Mouse (Mus musculus) kidney, postnatal 14 days (tissue): Measurements from ENCODE around the gene Kcnk13.
A peak's percentile ranks its signal among the peaks of the same experiment; 100 is the strongest.
"Not testable (repeated sequence)": the region's sequence is repeated elsewhere in the genome, so short reads cannot be mapped to it uniquely, and the experiment has no call there.

Experiments used
- DNase-seq: peaks from one replicate; pipeline ENCODE4 v3.0.0; 2022; ENCODE audit warnings: mixed read lengths

Gene Kcnk13

DNA sequence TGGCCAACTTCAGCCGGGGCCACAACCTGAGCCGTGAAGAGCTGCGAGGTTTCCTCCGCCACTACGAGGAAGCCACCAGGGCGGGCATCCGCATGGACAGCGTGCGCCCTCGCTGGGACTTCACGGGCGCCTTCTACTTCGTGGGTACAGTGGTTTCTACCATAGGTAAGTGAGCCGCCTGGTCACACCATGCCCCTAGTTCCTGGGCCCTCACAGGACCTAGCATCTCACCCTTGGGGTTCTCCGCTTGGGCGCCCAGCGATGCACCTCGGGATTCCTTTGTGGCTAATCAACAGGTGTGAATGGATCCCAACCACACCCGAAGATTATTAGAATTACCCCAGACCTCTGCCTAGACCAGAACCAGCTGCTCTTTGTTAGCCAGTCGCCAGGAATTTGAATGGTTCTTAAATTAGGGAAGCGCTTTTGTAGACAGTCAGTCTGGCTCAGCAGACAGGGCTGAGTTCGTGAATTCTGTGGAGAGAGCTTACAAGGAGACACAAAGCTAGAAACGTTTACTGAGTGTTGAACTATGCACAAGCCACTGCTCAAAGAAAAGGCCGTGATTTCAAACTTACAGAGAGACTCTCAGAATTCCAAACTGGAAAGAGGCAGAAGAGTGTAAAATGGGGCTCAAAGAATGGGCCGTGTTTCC is 1.9 kb downstream of the Kcnk13 start:
- no peak for DNase-seq

GRCm38 (mm10) chr12:99966881-99967363 is 2.6 kb downstream of the Kcnk13 start:
- no peak for DNase-seq

DNA sequence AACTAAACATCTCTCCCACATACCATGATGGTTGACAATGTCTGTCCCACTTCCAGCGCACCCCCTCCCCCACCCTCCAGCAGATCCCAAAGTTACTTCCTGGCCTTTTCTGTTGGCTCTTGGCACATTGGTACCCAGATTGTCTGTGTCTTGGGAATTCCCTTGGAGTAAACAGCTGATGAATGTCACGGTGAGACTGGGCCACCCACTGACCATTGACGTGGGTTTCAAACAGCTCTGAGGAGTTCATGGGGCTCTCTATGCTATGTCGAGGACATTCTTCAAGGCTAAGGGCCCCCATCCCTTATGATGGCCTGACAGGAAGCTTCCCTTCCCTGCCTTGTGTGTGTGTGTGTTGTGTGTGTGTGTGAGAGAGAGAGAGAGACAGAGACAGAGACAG is 5.6 kb downstream of the Kcnk13 start:
- no peak for DNase-seq

DNA sequence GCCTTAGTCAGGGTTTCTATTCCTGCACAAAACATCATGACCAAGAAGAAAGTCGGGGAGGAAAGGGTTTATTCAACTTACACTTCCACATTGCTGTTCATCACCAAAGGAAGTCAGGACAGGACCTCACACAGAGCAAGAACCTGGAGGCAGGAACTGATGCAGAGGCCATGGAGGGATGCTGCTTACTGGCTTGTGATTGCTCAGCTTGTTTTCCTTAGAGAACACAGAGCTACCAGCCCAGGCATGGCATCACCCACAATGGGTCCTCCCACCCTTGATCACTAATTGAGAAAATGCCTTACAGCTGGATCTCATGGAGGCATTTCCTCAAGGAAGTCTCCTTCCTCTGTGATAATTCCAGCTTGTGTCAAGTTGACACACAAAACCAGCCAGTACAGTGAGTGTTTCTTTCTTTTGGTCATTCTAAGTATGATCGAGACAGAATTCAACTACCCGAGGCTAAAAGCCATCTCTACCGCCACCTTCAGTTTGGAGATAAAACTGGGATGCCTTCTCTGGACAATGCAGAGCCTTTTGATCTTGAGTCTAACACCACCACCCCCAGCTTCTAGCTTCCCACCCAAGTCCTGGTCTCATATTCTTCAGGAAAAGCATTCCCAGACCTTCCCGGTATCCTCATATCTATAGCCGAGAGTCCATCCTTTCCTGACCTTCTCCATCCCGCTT is 7.1 kb downstream of the Kcnk13 start:
- DNase-seq = not testable (repeated sequence)

GRCm38 (mm10) chr12:99972825-99973224 is 8.5 kb downstream of the Kcnk13 start:
- DNase-seq = no peak

DNA sequence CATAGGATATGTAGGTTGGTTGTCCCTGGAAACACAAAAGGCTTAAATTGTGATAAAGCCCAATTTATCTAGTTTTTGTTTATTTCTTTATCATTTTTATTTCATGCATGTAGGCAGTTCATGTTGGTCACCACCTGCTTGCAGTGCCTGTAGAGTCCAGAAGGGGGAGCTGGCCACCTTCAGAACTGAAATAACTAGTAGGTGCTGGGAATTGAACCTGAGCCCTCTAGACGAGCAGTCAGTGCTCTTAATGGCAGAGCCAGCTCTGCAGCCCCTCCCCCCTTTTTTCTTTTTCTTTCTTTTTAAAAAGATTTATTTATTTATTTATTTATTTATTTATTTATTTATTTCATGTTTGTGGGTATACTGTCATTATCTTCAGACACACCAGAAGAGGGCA is 9.4 kb downstream of the Kcnk13 start:
- DNase-seq = no peak

DNA sequence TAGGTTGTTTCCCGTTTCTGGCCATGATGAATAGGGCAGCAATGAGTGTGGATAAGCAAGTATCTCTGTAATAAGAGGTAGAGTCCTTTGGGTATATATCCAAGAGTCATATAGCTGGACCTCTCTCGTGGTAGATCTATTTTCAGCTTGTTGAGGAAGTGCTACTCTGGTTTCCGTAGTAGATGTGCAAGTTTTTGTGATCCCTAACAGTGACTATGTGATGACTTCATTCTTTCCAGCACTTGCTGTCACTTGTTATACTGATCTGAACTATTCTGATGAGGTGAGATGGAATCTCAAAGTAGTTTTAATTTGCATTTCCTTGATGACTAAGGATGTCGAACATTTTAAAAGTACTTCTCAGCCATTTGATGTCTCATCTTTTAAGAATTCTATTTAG is 15.2 kb downstream of the Kcnk13 start:
- no peak for DNase-seq

- DNase-seq = no peak
These were observed 22.5 kb downstream of the Kcnk13 start for GRCm38 (mm10) chr12:99986797-99987196.

- DNase-seq = peak; percentile 13
These were observed 23.8 kb downstream of the Kcnk13 start for GRCm38 (mm10) chr12:99988144-99988543.

DNA sequence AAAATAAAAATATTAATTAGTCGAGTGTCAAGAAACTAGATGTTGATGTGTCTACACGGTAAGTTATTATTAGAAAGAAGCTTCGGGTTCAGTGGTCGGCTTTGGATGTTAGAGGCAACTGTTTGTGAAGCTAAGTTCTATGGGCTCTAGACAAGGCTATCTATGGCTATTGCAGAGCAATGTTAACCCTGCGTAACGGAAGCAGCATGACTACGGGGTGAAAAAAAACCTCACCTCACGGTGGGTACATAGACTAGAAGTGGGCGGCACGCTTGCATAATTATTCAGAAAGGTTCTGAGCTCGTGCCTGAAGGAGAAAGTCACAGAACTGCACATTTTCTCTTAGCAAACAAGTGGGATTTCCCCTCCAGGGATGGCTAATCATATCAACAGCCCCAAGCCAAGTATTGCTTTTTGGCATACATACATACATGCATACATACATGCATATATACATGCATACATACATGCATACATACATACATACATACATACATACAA is 28.1 kb downstream of the Kcnk13 start:
- no peak for DNase-seq

DNA sequence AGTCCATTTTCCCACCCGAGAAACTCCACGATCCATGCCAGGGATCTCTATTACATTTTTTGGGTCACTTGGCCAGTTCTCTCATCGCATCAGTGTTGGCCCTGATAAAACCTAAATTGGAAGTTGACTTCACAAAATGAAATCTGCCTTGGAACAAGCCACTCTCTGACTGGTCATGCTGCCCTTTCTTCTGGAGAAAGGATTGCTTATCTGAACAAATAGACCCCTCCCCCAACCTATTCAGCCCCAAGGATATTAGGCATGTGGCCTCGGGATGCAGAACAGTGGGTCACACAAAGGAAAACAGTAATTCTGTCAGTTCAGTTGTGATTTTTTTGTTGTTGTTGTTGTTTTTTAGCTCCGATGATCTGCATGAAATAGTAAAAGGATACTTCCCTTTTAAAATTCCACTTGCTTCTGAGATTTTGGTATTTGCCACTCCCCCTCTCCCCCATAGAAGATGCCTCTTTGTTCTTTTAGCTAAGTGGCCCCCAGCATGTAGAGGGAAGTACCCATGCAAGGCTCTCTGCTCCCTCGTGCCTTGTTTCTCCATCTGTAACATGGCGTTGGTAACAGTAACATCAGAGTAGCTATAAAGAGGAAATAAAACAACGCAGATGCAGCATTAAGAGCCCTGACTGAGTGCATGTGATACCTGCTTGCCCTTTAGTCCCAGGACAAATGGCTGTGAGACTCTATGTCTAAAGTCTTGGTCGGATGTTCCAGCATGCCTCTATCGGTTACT is 29.0 kb downstream of the Kcnk13 start:
- DNase-seq = no peak

GRCm38 (mm10) chr12:99995951-99996350 is 31.7 kb downstream of the Kcnk13 start:
- no peak for DNase-seq

GRCm38 (mm10) chr12:99999726-100000125 is 35.4 kb downstream of the Kcnk13 start:
- DNase-seq = no peak

- no peak for DNase-seq
These were observed 36.1 kb downstream of the Kcnk13 start for GRCm38 (mm10) chr12:100000381-100000780.

DNA sequence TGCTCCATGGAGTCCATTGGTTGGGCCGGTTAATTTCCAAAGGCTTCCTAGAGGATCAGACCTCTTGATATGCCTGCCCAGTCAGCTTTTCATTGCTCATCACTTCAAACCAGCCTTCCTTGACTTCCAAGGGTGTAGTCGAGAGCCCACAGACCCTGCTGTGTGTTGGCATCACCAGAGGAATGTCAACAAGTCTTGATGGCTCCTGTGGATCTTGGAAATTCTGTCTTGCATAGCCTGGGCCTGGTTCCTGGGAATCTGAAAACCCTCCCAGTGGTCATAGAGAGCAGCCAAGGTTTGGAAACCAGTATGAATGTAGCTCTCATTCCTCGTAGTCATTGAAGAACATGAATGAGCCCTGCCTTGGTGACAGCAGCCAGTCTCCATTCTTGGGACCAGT is 36.9 kb downstream of the Kcnk13 start:
- DNase-seq = no peak

DNA sequence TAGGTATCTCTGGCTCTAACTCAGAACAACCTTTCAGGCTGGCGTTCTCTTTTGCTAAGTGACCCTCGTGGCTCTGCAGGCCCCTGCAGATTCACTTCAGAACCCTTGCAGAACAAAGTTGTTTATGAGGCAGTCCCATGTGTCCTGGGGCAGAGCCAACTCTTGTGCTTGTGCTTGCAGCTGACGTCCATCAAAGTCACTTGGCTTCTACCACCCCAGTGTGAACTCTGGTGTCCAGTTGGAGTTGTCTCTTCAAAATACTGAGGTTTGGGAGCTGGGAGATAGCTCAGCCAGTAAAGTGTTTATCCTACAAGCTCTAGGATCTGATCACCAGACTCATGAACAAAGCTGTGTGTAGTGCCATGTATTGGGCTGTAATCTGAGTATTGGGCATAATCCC is 37.6 kb downstream of the Kcnk13 start:
- peak; percentile 68 for DNase-seq

GRCm38 (mm10) chr12:100002914-100003587 is 38.8 kb downstream of the Kcnk13 start:
- DNase-seq = no peak

DNA sequence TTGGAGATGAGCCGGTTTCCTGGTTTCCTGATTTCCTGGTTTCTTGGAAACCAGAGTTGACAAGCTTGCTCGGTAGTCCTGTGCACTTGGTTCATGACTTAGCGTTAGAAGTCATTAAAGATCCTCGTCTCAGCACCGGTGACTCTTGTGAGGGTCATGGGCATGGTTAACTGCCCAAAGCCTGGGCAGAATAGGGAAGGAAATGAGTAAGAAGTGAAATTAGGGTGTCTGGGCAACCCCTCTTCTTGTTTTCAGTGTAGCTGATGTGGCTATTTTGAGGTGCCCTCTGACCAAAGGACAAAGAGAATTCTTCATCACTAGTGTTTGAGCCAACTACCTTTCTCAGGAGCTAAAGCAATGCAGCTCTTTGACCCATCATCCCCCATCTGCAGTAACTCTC is 41.0 kb downstream of the Kcnk13 start:
- DNase-seq = no peak

DNA sequence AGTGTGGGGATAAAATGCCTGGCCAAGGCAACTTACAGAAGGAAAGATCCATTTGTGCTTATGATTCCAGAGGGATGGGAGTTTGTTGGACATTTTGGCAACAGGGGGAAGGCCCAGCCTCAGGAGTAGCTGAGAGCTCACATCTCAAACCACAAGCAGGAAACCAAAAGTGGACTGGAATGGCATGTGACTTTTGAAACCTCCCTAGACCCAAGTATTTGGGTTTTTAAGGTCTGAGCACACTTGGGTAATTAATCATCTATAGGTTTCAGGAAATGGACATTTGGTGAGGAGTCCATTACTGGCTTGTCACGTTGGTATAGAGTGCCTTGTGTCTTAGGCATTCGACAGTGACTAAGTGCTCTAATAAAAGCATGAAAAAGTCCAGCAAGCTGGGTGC is 42.4 kb downstream of the Kcnk13 start:
- no peak for DNase-seq

DNA sequence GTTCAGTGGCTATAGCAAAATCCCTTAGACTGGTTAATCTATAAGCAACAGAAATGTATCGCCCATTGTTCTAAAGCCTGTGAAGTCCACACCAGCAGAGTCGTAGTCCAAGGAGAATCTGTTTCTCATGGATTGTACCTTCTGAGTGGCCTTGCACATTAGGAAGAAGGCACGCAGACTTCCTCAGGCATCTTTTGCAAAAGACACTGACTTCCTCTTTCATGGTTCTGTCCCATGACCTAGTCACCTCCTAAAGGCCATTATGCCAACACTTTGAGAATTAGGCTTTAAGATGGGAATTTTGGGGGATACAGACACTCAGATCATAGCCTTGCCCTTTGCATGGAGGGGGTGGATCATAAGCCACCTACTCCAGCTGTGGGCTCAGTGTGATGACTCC is 48.5 kb downstream of the Kcnk13 start:
- DNase-seq = no peak

DNA sequence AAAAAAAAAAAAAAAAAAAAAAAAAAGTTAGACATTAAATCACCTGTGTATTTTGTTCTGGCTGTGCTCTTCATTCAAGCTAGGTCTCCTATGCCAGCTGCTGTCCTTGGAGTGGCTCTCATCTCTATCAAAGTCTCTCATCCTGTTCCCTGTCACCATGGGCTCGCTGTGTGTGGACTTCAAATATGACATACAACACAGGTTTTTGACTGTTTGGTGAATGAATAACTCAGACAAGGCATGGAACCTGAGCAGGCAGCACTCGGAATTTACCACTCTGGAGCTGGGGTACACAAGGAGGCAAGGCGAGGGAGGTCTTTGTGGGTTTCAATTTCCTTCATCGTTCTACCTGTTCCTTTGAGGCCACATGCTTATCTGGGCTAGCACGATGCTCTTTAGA is 50.8 kb downstream of the Kcnk13 start:
- DNase-seq = no peak

- no peak for DNase-seq
These were observed 53.4 kb downstream of the Kcnk13 start for GRCm38 (mm10) chr12:100017709-100018108.

DNA sequence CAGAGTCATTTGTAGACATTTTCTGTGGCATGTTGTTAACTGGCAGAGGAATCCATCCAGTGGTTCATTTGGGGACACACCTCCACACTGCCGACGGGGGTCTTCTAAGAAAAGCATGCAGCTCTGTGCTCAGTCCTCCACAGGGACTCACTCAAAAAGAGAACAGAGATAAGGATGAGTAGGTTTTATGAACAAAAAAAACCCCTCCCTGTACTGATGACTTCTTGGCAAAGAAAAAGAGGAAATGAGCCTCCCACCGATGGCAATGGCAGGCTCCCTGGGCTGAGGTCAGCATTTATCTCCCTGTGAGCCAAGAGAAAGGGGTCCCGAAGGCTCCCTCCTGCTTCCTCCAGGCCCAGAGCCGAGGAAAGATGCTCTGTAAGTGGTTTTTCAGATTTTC is 58.2 kb downstream of the Kcnk13 start:
- DNase-seq = no peak
